In genomic region chr13:62510641-62511420, GRCm38 (mm10) we compare ENCODE assay signal across 32 mouse cellular contexts. TPM values are rescaled to one million over a fixed set of nuclear protein-coding genes. Genes with fewer than 3 reads are reported as not detected.
"Had no signal": no experiment of that assay in that cellular context is flagged by ENCODE, and none has a peak within 500 bp of the region (broad histone marks: within the 10 kb centered on the region; RNA-seq: fewer than 3 reads in every experiment).

No protein-coding gene starts in this region.

RNA-seq across cellular contexts. Expression of gene Zfp935, which starts 47.5 kb away (rescaled TPM):
- total RNA-seq: megakaryocyte progenitor cell, adult 5-6 weeks; megakaryocyte, adult 5-6 weeks; megakaryocyte-erythroid progenitor cell, adult 5-6 weeks; midbrain, postnatal 0 days; monocyte, adult 5-6 weeks had no signal
- polyA plus RNA-seq: limb, embryonic 10.5 days; limb, embryonic 11.5 days; limb, embryonic 12.5 days; limb, embryonic 13.5 days; limb, embryonic 14.5 days; limb, embryonic 15.5 days; liver, adult 2 months; liver, embryonic 11.5 days; liver, embryonic 12.5 days; liver, embryonic 13.5 days; liver, embryonic 14.5 days; liver, embryonic 15.5 days; liver, embryonic 16.5 days; liver, postnatal 0 days; lung, adult 2 months; lung, embryonic 14.5 days; lung, embryonic 16.5 days; lung, postnatal 0 days; macrophage; midbrain, embryonic 10.5 days; midbrain, embryonic 11.5 days; midbrain, embryonic 14.5 days; midbrain, embryonic 15.5 days; midbrain, embryonic 16.5 days; midbrain, postnatal 0 days; myocyte; neural tube, embryonic 12.5 days; neural tube, embryonic 13.5 days had no signal
